Mouse (Mus musculus): ENCODE measurements around the gene Brdt. TPM values are rescaled to one million over a fixed set of nuclear protein-coding genes. Genes with fewer than 3 reads are reported as not detected.

Brdt gene
- total RNA-seq, 2 experiments from 2014 or later = not detected

DNA sequence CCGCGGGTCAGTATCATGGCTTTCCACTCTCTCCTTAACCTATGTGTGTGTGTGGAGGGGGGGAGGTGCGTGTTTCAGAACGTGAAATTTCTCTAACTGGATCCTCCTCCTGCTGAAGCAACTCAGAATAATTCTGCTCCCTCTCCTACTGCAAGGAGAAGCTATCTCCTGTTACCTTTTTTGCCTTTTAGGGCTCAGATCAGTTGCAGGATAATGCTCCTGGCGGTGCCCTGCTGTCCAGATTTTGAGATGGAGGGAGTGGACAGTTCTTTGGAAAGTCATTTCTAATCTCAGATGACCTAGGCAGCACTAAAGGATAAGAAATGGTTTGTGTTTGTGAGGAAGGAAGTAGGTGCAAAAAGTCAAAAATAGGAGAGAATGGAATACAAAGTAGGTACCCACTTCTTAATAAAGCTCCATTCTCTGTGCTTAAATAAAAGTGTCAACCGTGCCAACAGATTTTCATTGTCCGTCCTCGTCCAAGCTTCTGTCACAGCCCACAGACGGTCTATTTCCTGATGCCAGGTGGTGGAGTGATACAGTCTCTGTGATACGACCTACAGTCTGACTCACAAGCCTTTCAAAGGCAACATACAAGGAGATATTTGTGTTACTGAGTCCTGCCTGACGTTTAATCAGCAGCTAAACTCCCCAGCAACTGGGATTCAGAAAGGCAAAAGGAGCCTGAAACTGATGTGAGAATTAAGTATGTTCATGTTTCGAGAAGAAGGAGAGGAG is 73.2 kb downstream of the Brdt start:
- no peak for ATAC-seq (replicated peaks; ENCODE audit: low FRiP score, poor library complexity, severe bottlenecking)

GRCm38 (mm10) chr5:107405361-107405760 is 74.4 kb downstream of the Brdt start:
- no peak for ATAC-seq (replicated peaks; ENCODE audit: low FRiP score, poor library complexity, severe bottlenecking)

- ATAC-seq (replicated peaks; ENCODE audit: low FRiP score, poor library complexity, severe bottlenecking) = no peak
Observed at GRCm38 (mm10) chr5:107410305-107410704, 79.3 kb downstream of the Brdt start.

GRCm38 (mm10) chr5:107411326-107411725 is 80.4 kb downstream of the Brdt start:
- no peak for ATAC-seq (replicated peaks; ENCODE audit: low FRiP score, poor library complexity, severe bottlenecking)

DNA sequence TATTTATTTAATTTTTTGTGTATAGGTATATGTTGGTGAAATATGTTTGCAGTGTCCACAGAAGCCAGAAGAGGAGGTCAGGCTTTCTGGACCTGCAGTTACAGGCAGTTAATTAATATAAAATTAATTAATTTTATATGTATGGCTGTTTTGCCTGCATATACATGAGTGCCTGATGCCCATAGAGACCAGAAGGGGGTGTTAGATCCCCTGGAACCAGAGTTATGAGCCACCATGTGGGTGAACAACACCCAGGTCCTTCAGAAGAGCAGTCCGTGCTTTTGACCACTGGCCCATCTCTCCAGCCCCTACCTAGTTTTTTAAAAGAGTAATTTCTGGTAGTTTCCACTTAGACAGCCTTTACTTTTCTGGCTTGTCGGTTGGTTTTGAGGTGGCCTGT is 81.3 kb downstream of the Brdt start:
- ATAC-seq (replicated peaks; ENCODE audit: low FRiP score, poor library complexity, severe bottlenecking) = no peak

DNA sequence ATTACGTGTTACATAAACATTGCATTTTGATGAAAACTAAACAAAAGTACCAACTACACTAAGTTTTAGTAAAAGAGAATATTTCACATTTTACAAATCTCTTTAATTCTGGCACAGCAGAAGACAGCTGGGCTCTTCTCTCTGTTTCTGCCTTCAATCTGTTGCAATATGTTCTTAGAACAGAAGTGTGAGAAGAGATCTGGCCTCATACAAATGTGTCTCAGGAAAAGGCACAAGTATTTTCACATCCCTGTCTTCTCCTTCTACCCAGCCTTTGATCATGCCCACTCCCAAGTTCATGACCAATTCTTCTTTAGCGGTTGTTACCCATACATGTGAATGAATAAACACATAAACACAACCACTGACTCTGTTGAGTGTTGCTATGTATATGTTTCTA is 84.1 kb downstream of the Brdt start:
- no peak for ATAC-seq (replicated peaks; ENCODE audit: low FRiP score, poor library complexity, severe bottlenecking)

GRCm38 (mm10) chr5:107421676-107422075 is 90.7 kb downstream of the Brdt start:
- ATAC-seq (replicated peaks; ENCODE audit: low FRiP score, poor library complexity, severe bottlenecking) = no peak

GRCm38 (mm10) chr5:107431249-107431648 is 100.3 kb downstream of the Brdt start, which contains the start of gene Lpcat2b:
TSS of gene Lpcat2b (plus strand) at chr5:107431549.
- ATAC-seq (replicated peaks; ENCODE audit: low FRiP score, poor library complexity, severe bottlenecking) = no peak

DNA sequence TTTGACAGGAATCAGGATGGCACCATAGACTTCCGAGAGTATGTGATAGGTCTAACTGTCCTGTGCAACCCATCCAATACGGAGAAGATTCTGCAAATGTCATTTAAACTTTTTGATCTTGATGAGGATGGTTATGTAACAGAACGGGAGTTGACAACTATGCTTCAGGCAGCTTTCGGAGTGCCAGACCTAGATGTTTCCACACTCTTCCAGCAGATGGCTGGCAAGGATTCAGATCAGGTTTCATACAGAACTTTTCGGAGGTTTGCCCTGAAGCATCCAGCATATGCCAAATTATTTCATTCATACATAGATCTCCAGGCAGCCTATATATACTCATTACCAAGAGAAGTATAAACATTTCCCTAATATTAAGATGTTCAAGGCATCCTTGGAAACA is 103.0 kb downstream of the Brdt start:
- ATAC-seq (replicated peaks; ENCODE audit: low FRiP score, poor library complexity, severe bottlenecking) = no peak

DNA sequence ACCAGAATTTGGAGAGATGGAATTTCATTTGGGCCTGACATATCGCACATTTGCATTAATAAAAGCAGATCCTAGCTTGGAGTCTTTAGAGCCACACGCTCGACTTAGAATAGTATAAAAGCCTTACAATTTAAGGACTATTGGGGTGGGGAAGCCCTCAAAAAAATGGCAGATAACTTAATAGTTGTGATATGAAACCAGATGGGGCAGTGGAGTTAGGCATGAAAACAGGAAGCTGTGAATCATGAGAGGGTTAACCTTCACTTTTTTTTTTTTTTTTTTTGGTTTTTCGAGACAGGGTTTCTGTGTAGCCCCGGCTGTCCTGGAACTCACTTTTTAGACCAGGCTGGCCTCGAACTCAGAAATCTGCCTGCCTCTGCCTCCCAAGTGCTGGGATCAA is 105.2 kb downstream of the Brdt start:
- ATAC-seq (replicated peaks; ENCODE audit: low FRiP score, poor library complexity, severe bottlenecking) = no peak

Other genes with a start within 250 kb of the Brdt start
- 1.8 and 5.4 TPM in 2 replicates for gene Tgfbr3, start 41.5 kb upstream of the Brdt start, total RNA-seq (2015; ENCODE audit: low replicate concordance)
- 1.0 and 4.7 TPM in 2 replicates for gene Tgfbr3, start 41.5 kb upstream of the Brdt start, total RNA-seq (2017; ENCODE audit: low replicate concordance)
- gene Ephx4, start 71.6 kb downstream of the Brdt start, total RNA-seq (2015; ENCODE audit: low replicate concordance) = not detected in 2 replicates
- gene Ephx4, start 71.6 kb downstream of the Brdt start, total RNA-seq (2017; ENCODE audit: low replicate concordance) = not detected in 2 replicates
- gene Lpcat2b, start 100.4 kb downstream of the Brdt start, total RNA-seq (2015; ENCODE audit: low replicate concordance) = not detected in 2 replicates
- gene Lpcat2b, start 100.4 kb downstream of the Brdt start, total RNA-seq (2017; ENCODE audit: low replicate concordance) = 0.45 TPM in 1 of 2 replicates, not detected in the other
- gene Btbd8, start 106.8 kb downstream of the Brdt start, total RNA-seq (2015; ENCODE audit: low replicate concordance) = 4.7 and 11.3 TPM in 2 replicates
- 6.4 and 8.7 TPM in 2 replicates for gene Btbd8, start 106.8 kb downstream of the Brdt start, total RNA-seq (2017; ENCODE audit: low replicate concordance)
- not detected in 2 replicates for gene Gm42669, start 176.5 kb downstream of the Brdt start, total RNA-seq (2015; ENCODE audit: low replicate concordance)
- gene Gm42669, start 176.5 kb downstream of the Brdt start, total RNA-seq (2017; ENCODE audit: low replicate concordance) = 0.08 and 0.39 TPM in 2 replicates
- gene 1700028K03Rik, start 203.6 kb downstream of the Brdt start, total RNA-seq (2015; ENCODE audit: low replicate concordance) = not detected in 2 replicates
- gene 1700028K03Rik, start 203.6 kb downstream of the Brdt start, total RNA-seq (2017; ENCODE audit: low replicate concordance) = 0.51 and 0.68 TPM in 2 replicates

Measured in erythroid progenitor cell, adult 5-6 weeks (primary cell).